Mouse (Mus musculus) limb, embryonic 11.5 days (tissue): Measurements from ENCODE around the gene Exoc1. TPM values are rescaled to one million over a fixed set of nuclear protein-coding genes. Genes with fewer than 3 reads are reported as not detected.
A peak's percentile ranks its signal among the peaks of the same experiment; 100 is the strongest.

Experiments
- ATAC-seq: fragments of 200-750 bp; cut with Nextera tagmentation; 2 replicates; pipeline ENCODE4 v1.8.0; 2017; ENCODE audit warnings: low read depth; ENCODE audit not compliant: insufficient number of reproducible peaks, low FRiP score, low TSS enrichment
- DNase-seq: peaks from one replicate; pipeline ENCODE4 v3.0.0-alpha.2; 2015; ENCODE audit warnings: low spot score
- H3K27ac ChIP-seq: fragments of 300-500 bp; sonication (generic); replicated peaks from 2 replicates; pipeline ENCODE4 v1.5.1; 2014; ENCODE audit warnings: low read depth, mild to moderate bottlenecking, low read length
- H3K27me3 ChIP-seq: fragments of 300-500 bp; sonication (generic); 2 replicates; pipeline ENCODE4 v1.6.1; 2014; ENCODE audit warnings: mild to moderate bottlenecking, low read length, mixed read lengths; ENCODE audit not compliant: control insufficient read depth, insufficient read depth
- H3K36me3 ChIP-seq: fragments of 300-500 bp; sonication (generic); 2 replicates; pipeline ENCODE4 v1.6.1; 2014; ENCODE audit warnings: mild to moderate bottlenecking, low read length, moderate library complexity, mixed read lengths; ENCODE audit not compliant: control insufficient read depth, insufficient read depth
- H3K4me1 ChIP-seq: fragments of 300-500 bp; sonication (generic); 2 replicates; pipeline ENCODE4 v1.6.1; 2014; ENCODE audit warnings: low read length, mixed read lengths; ENCODE audit not compliant: control insufficient read depth, insufficient read depth
- H3K4me2 ChIP-seq: fragments of 300-500 bp; sonication (generic); 2 replicates; pipeline ENCODE4 v1.6.1; 2014; ENCODE audit warnings: low read depth, mild to moderate bottlenecking, moderate library complexity; ENCODE audit not compliant: severe bottlenecking
- H3K4me3 ChIP-seq: fragments of 300-500 bp; sonication (generic); 2 replicates; pipeline ENCODE4 v1.5.1; 2014; ENCODE audit warnings: low read depth, low read length
- H3K9ac ChIP-seq: fragments of 300-500 bp; sonication (generic); 2 replicates; pipeline ENCODE4 v1.6.1; 2014; ENCODE audit warnings: mild to moderate bottlenecking, low read length
- H3K9me3 ChIP-seq: fragments of 300-500 bp; sonication (generic); 2 replicates; pipeline ENCODE4 v1.6.1; 2016; ENCODE audit warnings: low read length; ENCODE audit not compliant: control insufficient read depth
- WGBS: fragments of 180-500 bp; shearing (Covaris S2); extraction: QIAGEN DNeasy Blood & Tissue Kit; methylation state at CpG from one replicate; pipeline ENCODE4 v1.1.7; 2014; 5-methylcytosine and 5-hydroxymethylcytosine counted together
- polyA plus RNA-seq: library from polyadenylated mRNA; unstranded; fragments of >200 nt; fragmentation: Nextera tagmentation; extraction: Ambion mirVana; gene quantifications from 2 replicates; pipeline ENCODE4 v1.2.1, GENCODE M21; 2014

Gene Exoc1
- polyA plus RNA-seq, result 44.9 and 45.3 TPM in 2 replicates

GRCm38 (mm10) chr5:76529040-76529703 is at the start of gene Exoc1:
TSS of gene Exoc1 (plus strand) at chr5:76529311.
- H3K4me2 ChIP-seq, result peak within 1 kb of the TSS; percentile 64
- peak within 1 kb of the TSS; percentile 95 for H3K4me3 ChIP-seq
- H3K27me3 ChIP-seq, result no peaks in the 10 kb centered on the region
- ATAC-seq (peak; percentile 99), DNase-seq (peak; percentile 96)
- peaks cover 6% of the 10 kb centered on the region; the same call in 1 of the 2 replicates for H3K4me1 ChIP-seq
- under 1% methylated on average over 39 of the region's 39 CpGs for WGBS
- 0 out of 2 replicates have a peak within 1 kb of the TSS, but pooled peaks have one; percentile 33 for H3K27ac ChIP-seq
- no peaks in the 10 kb centered on the region for H3K36me3 ChIP-seq
- peak within 1 kb of the TSS; percentile 79 for H3K9ac ChIP-seq
- no peaks in the 10 kb centered on the region for H3K9me3 ChIP-seq

- H3K36me3 ChIP-seq, result no peaks in the 10 kb centered on the region
- no peak within 1 kb of the TSS for H3K9ac ChIP-seq
- DNase-seq, result no peak
- H3K27me3 ChIP-seq, result no peaks in the 10 kb centered on the region
- no peak for ATAC-seq
- H3K4me1 ChIP-seq, result no peaks in the 10 kb centered on the region
- no peak within 1 kb of the TSS for H3K4me2 ChIP-seq
- 53% methylated on average over 5 of the region's 5 CpGs for WGBS
- no peak within 1 kb of the TSS for H3K27ac ChIP-seq
- H3K9me3 ChIP-seq, result no peaks in the 10 kb centered on the region
- H3K4me3 ChIP-seq, result no peak within 1 kb of the TSS
Measured at GRCm38 (mm10) chr5:76483811-76484210, 45.3 kb upstream of the Exoc1 start, which contains the start of gene Gm7271. TSS of gene Gm7271 (plus strand) at chr5:76484040.

GRCm38 (mm10) chr5:76495126-76495525 is 34.0 kb upstream of the Exoc1 start:
- H3K9me3 ChIP-seq, result no peaks in the 10 kb centered on the region
- no peak overlapping the region for H3K9ac ChIP-seq
- no peaks in the 10 kb centered on the region for H3K27me3 ChIP-seq
- DNase-seq, result no peak
- no peak overlapping the region for H3K4me3 ChIP-seq
- 80% methylated on average over 13 of the region's 13 CpGs for whole genome bisulfite sequencing
- no peak overlapping the region for H3K4me2 ChIP-seq
- H3K36me3 ChIP-seq, result no peaks in the 10 kb centered on the region
- no peak overlapping the region for H3K27ac ChIP-seq
- ATAC-seq, result no peak
- H3K4me1 ChIP-seq, result no peaks in the 10 kb centered on the region

GRCm38 (mm10) chr5:76522446-76522845 is 6.7 kb upstream of the Exoc1 start:
- H3K4me2 ChIP-seq, result no peak overlapping the region
- H3K27me3 ChIP-seq, result no peaks in the 10 kb centered on the region
- no peaks in the 10 kb centered on the region for H3K9me3 ChIP-seq
- 86% methylated on average over 1 of the region's 1 CpGs for WGBS
- H3K9ac ChIP-seq, result no peak overlapping the region
- H3K4me3 ChIP-seq, result no peak overlapping the region
- H3K36me3 ChIP-seq, result no peaks in the 10 kb centered on the region
- ATAC-seq (no peak), DNase-seq (no peak)
- no peaks in the 10 kb centered on the region for H3K4me1 ChIP-seq
- H3K27ac ChIP-seq, result no peak overlapping the region

GRCm38 (mm10) chr5:76524623-76525022 is 4.5 kb upstream of the Exoc1 start:
- DNase-seq, result no peak
- Histone ChIP-seq H3K4me3 (no peak overlapping the region), H3K27ac (no peak overlapping the region), H3K9ac (no peak overlapping the region), H3K27me3 (no peaks in the 10 kb centered on the region), H3K4me1 (no peaks in the 10 kb centered on the region), H3K4me2 (no peak overlapping the region), H3K9me3 (no peaks in the 10 kb centered on the region), H3K36me3 (no peaks in the 10 kb centered on the region)
- WGBS, result 79% methylated on average over 5 of the region's 5 CpGs
- ATAC-seq, result no peak

- WGBS, result 72% methylated on average over 4 of the region's 4 CpGs
- no peak for ATAC-seq
Measured at GRCm38 (mm10) chr5:76525066-76525465, 4.0 kb upstream of the Exoc1 start.

GRCm38 (mm10) chr5:76525829-76526228 is 3.3 kb upstream of the Exoc1 start:
- no peak for DNase-seq
- H3K4me2 ChIP-seq, result no peak overlapping the region
- 54% methylated on average over 2 of the region's 2 CpGs for WGBS

More at GRCm38 (mm10) chr5:76525066-76525465, 4.0 kb upstream of the Exoc1 start:
- Histone ChIP-seq H3K9me3 (no peaks in the 10 kb centered on the region), H3K9ac (no peak overlapping the region), H3K4me3 (no peak overlapping the region), H3K4me1 (peaks cover 3% of the 10 kb centered on the region; the same call in 1 of the 2 replicates), H3K36me3 (no peaks in the 10 kb centered on the region), H3K27ac (no peak overlapping the region), H3K27me3 (no peaks in the 10 kb centered on the region), H3K4me2 (no peak overlapping the region)
- DNase-seq, result no peak

GRCm38 (mm10) chr5:76529704-76530066 is 574 bp downstream of the Exoc1 start:
- Histone ChIP-seq H3K4me3 (peak overlapping the region; percentile 95), H3K4me1 (peaks cover 6% of the 10 kb centered on the region; the same call in 1 of the 2 replicates), H3K4me2 (peak overlapping the region; percentile 64), H3K27ac (no peak overlapping the region), H3K27me3 (no peaks in the 10 kb centered on the region), H3K36me3 (no peaks in the 10 kb centered on the region), H3K9ac (peak overlapping the region; percentile 79), H3K9me3 (no peaks in the 10 kb centered on the region)
- ATAC-seq, result peak; percentile 41; the same call in 1 of the 2 replicates
- no peak for DNase-seq
- 12% methylated on average over 9 of the region's 9 CpGs for WGBS

More at GRCm38 (mm10) chr5:76525829-76526228, 3.3 kb upstream of the Exoc1 start:
- peaks cover 6% of the 10 kb centered on the region; the same call in 1 of the 2 replicates for H3K4me1 ChIP-seq
- H3K27me3 ChIP-seq, result no peaks in the 10 kb centered on the region
- H3K27ac ChIP-seq, result no peak overlapping the region
- no peak for ATAC-seq
- no peak overlapping the region for H3K9ac ChIP-seq
- H3K9me3 ChIP-seq, result no peaks in the 10 kb centered on the region
- H3K4me3 ChIP-seq, result no peak overlapping the region
- no peaks in the 10 kb centered on the region for H3K36me3 ChIP-seq
